Mouse (Mus musculus): ENCODE results near the gene Tbc1d30. TPM values are rescaled to one million over a fixed set of nuclear protein-coding genes. Genes with fewer than 3 reads are reported as not detected.

Gene Tbc1d30
- not detected in 2 replicates for polyA plus RNA-seq (2012; ENCODE audit: insufficient read depth, low replicate concordance)

GRCm38 (mm10) chr10:121351066-121351581 lies at the start of gene Tbc1d30:
Tbc1d30 (minus strand) TSS chr10:121351278.
- Histone ChIP-seq H3K9me3 (peaks cover 16% of the 10 kb centered on the region), H3K36me3 (replicated peaks; ENCODE audit: low read length) (no peaks in the 10 kb centered on the region), H3K27me3 (replicated peaks) (peaks cover 50% of the 10 kb centered on the region), H3K4me1 (peaks cover 14% of the 10 kb centered on the region), H3K4me3 (replicated peaks) (peak within 1 kb of the TSS; percentile 93)
- TF ChIP-seq GATA1 (IDR thresholded peaks at IDR 0.05; ENCODE audit: borderline replicate concordance, low read length) (no peak), FLI1 (IDR thresholded peaks at IDR 0.05; ENCODE audit: low read length) (no peak)

- Histone ChIP-seq H3K36me3 (replicated peaks; ENCODE audit: low read length) (peaks cover 37% of the 10 kb centered on the region), H3K4me1 (0 out of 2 replicates have a peak, but pooled peaks cover 3% of the 10 kb centered on the region), H3K27me3 (replicated peaks) (peaks cover 15% of the 10 kb centered on the region), H3K4me3 (replicated peaks) (no peak overlapping the region), H3K9me3 (peaks cover 9% of the 10 kb centered on the region)
- no peak for TF ChIP-seq FLI1 (IDR thresholded peaks at IDR 0.05; ENCODE audit: low read length)
These were observed 47.5 kb upstream of the Tbc1d30 start for GRCm38 (mm10) chr10:121398599-121398998.

GRCm38 (mm10) chr10:121395542-121396176 lies 44.6 kb upstream of the Tbc1d30 start:
- Histone ChIP-seq H3K9me3 (no peaks in the 10 kb centered on the region), H3K36me3 (replicated peaks; ENCODE audit: low read length) (peaks cover 66% of the 10 kb centered on the region), H3K27me3 (replicated peaks) (peaks cover 4% of the 10 kb centered on the region), H3K4me3 (replicated peaks) (no peak overlapping the region), H3K4me1 (no peaks in the 10 kb centered on the region)
- TF ChIP-seq GATA1 (IDR thresholded peaks at IDR 0.05; ENCODE audit: borderline replicate concordance, low read length) (no peak), FLI1 (IDR thresholded peaks at IDR 0.05; ENCODE audit: low read length) (no peak)

- H3K4me3 ChIP-seq (replicated peaks) = no peak overlapping the region
- H3K9me3 ChIP-seq = no peaks in the 10 kb centered on the region
- H3K36me3 ChIP-seq (replicated peaks; ENCODE audit: low read length) = peaks cover 74% of the 10 kb centered on the region
- peaks cover 3% of the 10 kb centered on the region for H3K27me3 ChIP-seq (replicated peaks)
- TF ChIP-seq GATA1 (IDR thresholded peaks at IDR 0.05; ENCODE audit: borderline replicate concordance, low read length) (no peak), FLI1 (IDR thresholded peaks at IDR 0.05; ENCODE audit: low read length) (no peak)
- H3K4me1 ChIP-seq = no peaks in the 10 kb centered on the region; the same call in 1 of the 2 replicates
These were observed 43.8 kb upstream of the Tbc1d30 start for GRCm38 (mm10) chr10:121394789-121395325.

GRCm38 (mm10) chr10:121394270-121394669 lies 43.2 kb upstream of the Tbc1d30 start:
- no peak overlapping the region for H3K4me3 ChIP-seq (replicated peaks)
- TF ChIP-seq GATA1 (IDR thresholded peaks at IDR 0.05; ENCODE audit: borderline replicate concordance, low read length) = no peak
- no peak for TF ChIP-seq FLI1 (IDR thresholded peaks at IDR 0.05; ENCODE audit: low read length)
- H3K27me3 ChIP-seq (replicated peaks) = peaks cover 1% of the 10 kb centered on the region
- no peaks in the 10 kb centered on the region; the same call in 1 of the 2 replicates for H3K4me1 ChIP-seq
- H3K36me3 ChIP-seq (replicated peaks; ENCODE audit: low read length) = peaks cover 80% of the 10 kb centered on the region
- no peaks in the 10 kb centered on the region for H3K9me3 ChIP-seq

- TF ChIP-seq GATA1 (IDR thresholded peaks at IDR 0.05; ENCODE audit: borderline replicate concordance, low read length) (no peak), FLI1 (IDR thresholded peaks at IDR 0.05; ENCODE audit: low read length) (no peak)
- H3K9me3 ChIP-seq = no peaks in the 10 kb centered on the region
- no peaks in the 10 kb centered on the region; the same call in 1 of the 2 replicates for H3K4me1 ChIP-seq
- H3K4me3 ChIP-seq (replicated peaks) = no peak overlapping the region
- H3K27me3 ChIP-seq (replicated peaks) = no peaks in the 10 kb centered on the region
- peaks cover 100% of the 10 kb centered on the region for H3K36me3 ChIP-seq (replicated peaks; ENCODE audit: low read length)
These were observed 40.8 kb upstream of the Tbc1d30 start for GRCm38 (mm10) chr10:121391901-121392300.

DNA sequence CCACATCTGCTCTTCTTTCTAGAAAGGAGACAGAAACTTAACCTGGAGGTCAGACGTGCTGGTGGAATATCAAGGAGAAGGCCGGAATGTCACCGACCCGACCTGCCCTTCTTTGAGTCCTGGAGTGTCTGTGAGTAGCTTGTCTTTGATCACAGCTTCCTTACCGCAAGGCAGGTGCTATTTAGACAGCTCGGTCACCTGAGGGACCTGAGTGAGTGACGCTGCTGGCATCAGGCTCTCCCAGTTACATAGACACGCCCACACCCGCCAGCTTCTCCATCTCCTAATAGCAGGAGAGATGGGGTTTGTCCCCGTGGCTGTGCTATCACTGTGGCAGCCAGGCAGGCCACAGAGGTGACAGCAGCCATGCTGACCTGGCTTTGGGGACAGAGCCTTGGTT lies 39.5 kb upstream of the Tbc1d30 start:
- Histone ChIP-seq H3K27me3 (replicated peaks) (no peaks in the 10 kb centered on the region), H3K4me3 (replicated peaks) (no peak overlapping the region), H3K9me3 (no peaks in the 10 kb centered on the region), H3K4me1 (no peaks in the 10 kb centered on the region; the same call in 1 of the 2 replicates), H3K36me3 (replicated peaks; ENCODE audit: low read length) (peaks cover 98% of the 10 kb centered on the region)
- TF ChIP-seq GATA1 (IDR thresholded peaks at IDR 0.05; ENCODE audit: borderline replicate concordance, low read length) (no peak), FLI1 (IDR thresholded peaks at IDR 0.05; ENCODE audit: low read length) (no peak)

DNA sequence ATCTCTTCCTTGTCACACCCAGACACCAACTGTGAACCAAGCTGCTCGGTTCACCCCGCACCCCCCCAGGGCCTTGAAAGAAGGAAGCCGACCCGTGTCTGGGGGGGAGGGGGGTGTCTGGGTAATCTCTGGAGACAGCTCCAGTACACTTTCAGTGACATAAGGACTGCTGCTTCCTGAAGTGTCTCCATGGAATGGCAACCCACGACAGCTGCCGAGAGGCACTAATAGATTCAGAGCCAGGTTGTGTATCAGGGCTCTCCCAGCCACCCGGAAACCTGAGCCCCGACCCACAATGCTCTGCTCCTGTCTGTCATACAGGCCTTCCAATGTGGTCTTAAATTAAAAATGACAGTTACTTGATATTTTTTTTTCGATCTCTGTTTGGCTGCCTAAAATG lies 35.3 kb upstream of the Tbc1d30 start:
- Histone ChIP-seq H3K36me3 (replicated peaks; ENCODE audit: low read length) (peaks cover 96% of the 10 kb centered on the region), H3K27me3 (replicated peaks) (no peaks in the 10 kb centered on the region), H3K4me3 (replicated peaks) (no peak overlapping the region), H3K9me3 (no peaks in the 10 kb centered on the region), H3K4me1 (peaks cover 5% of the 10 kb centered on the region; the same call in 1 of the 2 replicates)
- TF ChIP-seq GATA1 (IDR thresholded peaks at IDR 0.05; ENCODE audit: borderline replicate concordance, low read length) = no peak
- TF ChIP-seq FLI1 (IDR thresholded peaks at IDR 0.05; ENCODE audit: low read length) = no peak

- Histone ChIP-seq H3K4me1 (peaks cover 5% of the 10 kb centered on the region; the same call in 1 of the 2 replicates), H3K36me3 (replicated peaks; ENCODE audit: low read length) (peaks cover 96% of the 10 kb centered on the region), H3K27me3 (replicated peaks) (no peaks in the 10 kb centered on the region), H3K9me3 (no peaks in the 10 kb centered on the region), H3K4me3 (replicated peaks) (no peak overlapping the region)
- no peak for TF ChIP-seq GATA1 (IDR thresholded peaks at IDR 0.05; ENCODE audit: borderline replicate concordance, low read length)
- TF ChIP-seq FLI1 (IDR thresholded peaks at IDR 0.05; ENCODE audit: low read length) = no peak
These were observed 34.6 kb upstream of the Tbc1d30 start for GRCm38 (mm10) chr10:121385695-121386094.

DNA sequence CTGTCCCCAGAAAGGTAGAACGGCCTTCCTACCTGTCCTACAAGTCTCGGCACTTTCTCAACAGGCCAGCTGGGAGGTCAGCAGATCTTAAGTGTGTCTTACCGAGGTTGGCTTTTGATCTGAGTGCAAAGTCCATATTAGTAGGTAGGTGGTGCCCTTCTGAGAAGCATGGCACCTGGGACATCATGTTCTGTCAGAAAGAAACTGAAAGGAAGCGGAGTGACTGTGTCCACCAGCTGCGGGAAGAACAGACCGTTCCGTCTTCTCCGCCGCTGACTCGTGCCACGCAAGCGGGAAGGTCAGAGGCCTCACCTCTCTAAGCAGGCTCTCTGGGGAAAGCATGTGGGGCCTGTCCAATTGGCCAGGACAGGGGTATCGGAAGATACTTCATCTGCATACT lies 33.6 kb upstream of the Tbc1d30 start:
- peaks cover 95% of the 10 kb centered on the region for H3K36me3 ChIP-seq (replicated peaks; ENCODE audit: low read length)
- peaks cover 5% of the 10 kb centered on the region; the same call in 1 of the 2 replicates for H3K4me1 ChIP-seq
- H3K27me3 ChIP-seq (replicated peaks) = no peaks in the 10 kb centered on the region
- no peak for TF ChIP-seq FLI1 (IDR thresholded peaks at IDR 0.05; ENCODE audit: low read length)
- no peak for TF ChIP-seq GATA1 (IDR thresholded peaks at IDR 0.05; ENCODE audit: borderline replicate concordance, low read length)
- no peaks in the 10 kb centered on the region for H3K9me3 ChIP-seq
- H3K4me3 ChIP-seq (replicated peaks) = no peak overlapping the region
